Mouse (Mus musculus) hindbrain, postnatal 0 days (tissue): ENCODE data around the gene Ivd. TPM values are rescaled to one million over a fixed set of nuclear protein-coding genes. Genes with fewer than 3 reads are reported as not detected.

Source experiments
- ATAC-seq: fragments of 200-750 bp; cut with Nextera tagmentation; 2 replicates; pipeline ENCODE4 v1.8.0; 2017; ENCODE audit warnings: mild to moderate bottlenecking, moderate TSS enrichment, moderate library complexity
- DNase-seq: peaks from one replicate; pipeline ENCODE4 v3.0.0-alpha.2; 2015; ENCODE audit warnings: low spot score
- H3K27ac ChIP-seq: fragments of 300-500 bp; sonication (generic); 2 replicates; pipeline ENCODE4 v1.5.1; 2014; ENCODE audit warnings: mild to moderate bottlenecking
- H3K27me3 ChIP-seq: fragments of 300-500 bp; sonication (generic); 2 replicates; pipeline ENCODE4 v1.6.1; 2014; ENCODE audit warnings: low read length, mixed read lengths; ENCODE audit not compliant: insufficient read depth
- H3K36me3 ChIP-seq: fragments of 300-500 bp; sonication (generic); 2 replicates; pipeline ENCODE4 v1.6.1; 2014; ENCODE audit warnings: low read length, mixed read lengths; ENCODE audit not compliant: insufficient read depth
- H3K4me1 ChIP-seq: fragments of 300-500 bp; sonication (generic); 2 replicates; pipeline ENCODE4 v1.6.1; 2014; ENCODE audit warnings: antibody characterized with exemption, low read length, mixed read lengths; ENCODE audit not compliant: insufficient read depth
- H3K4me2 ChIP-seq: fragments of 300-500 bp; sonication (generic); 2 replicates; pipeline ENCODE4 v1.6.1; 2014; ENCODE audit warnings: low read depth, mild to moderate bottlenecking, low read length, moderate library complexity, mixed read lengths
- H3K4me3 ChIP-seq: fragments of 300-500 bp; sonication (generic); 2 replicates; pipeline ENCODE4 v1.5.1; 2014; ENCODE audit warnings: low read length
- H3K9ac ChIP-seq: fragments of 300-500 bp; sonication (generic); replicated peaks from 2 replicates; pipeline ENCODE4 v1.6.1; 2014; ENCODE audit warnings: mild to moderate bottlenecking, low read length, moderate library complexity, mixed read lengths
- H3K9me3 ChIP-seq: fragments of 300-500 bp; sonication (generic); 2 replicates; pipeline ENCODE4 v1.6.1; 2016; ENCODE audit warnings: low read length, mixed read lengths
- CTCF ChIP-seq: IDR thresholded peaks from 2 replicates; pipeline ENCODE4 v1.5.1; 2016; ENCODE audit warnings: antibody characterized with exemption, control low read depth, low read depth
- WGBS: fragments of 180-500 bp; shearing (Covaris S2); extraction: QIAGEN DNeasy Blood & Tissue Kit; methylation state at CpG from one replicate; pipeline ENCODE4 v1.1.7; 2014; 5-methylcytosine and 5-hydroxymethylcytosine counted together
- polyA plus RNA-seq: library from polyadenylated mRNA; unstranded; fragments of >200 nt; fragmentation: Nextera tagmentation; extraction: Ambion mirVana; gene quantifications from 2 replicates; pipeline ENCODE4 v1.2.1, GENCODE M21; 2015
- total RNA-seq: library from RNA; depleted of rRNA; stranded (reverse); fragments of >200 nt; gene quantifications from 2 replicates; pipeline ENCODE4 v1.2.3, GENCODE M21; 2014

The Ivd gene
- total and polyA plus RNA-seq, 2 experiments from 2014 or later = 61.7 to 101 TPM

DNA sequence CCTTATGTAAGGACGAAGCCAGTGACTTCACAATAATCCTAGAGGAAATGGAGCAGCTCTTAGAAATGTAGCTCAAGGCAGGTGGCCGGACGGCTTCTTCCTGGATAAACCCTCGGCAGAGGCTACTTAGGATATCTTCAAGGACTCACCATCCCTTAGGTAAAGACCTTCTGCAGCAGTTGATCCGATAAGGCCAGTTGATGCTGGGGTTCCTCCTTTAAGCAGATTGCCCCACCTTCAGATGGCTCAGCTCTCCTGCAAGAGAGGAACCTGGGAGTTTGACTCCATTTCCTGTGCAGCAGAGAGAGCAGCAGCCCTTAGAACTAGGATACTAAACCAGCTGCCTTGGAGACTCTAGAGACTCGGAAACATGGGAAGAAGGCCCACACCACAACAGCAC is 27.7 kb upstream of the Ivd start:
- TF ChIP-seq CTCF = no peak
- 97% methylated on average over 6 of the region's 6 CpGs for WGBS
- no peak for ATAC-seq

DNA sequence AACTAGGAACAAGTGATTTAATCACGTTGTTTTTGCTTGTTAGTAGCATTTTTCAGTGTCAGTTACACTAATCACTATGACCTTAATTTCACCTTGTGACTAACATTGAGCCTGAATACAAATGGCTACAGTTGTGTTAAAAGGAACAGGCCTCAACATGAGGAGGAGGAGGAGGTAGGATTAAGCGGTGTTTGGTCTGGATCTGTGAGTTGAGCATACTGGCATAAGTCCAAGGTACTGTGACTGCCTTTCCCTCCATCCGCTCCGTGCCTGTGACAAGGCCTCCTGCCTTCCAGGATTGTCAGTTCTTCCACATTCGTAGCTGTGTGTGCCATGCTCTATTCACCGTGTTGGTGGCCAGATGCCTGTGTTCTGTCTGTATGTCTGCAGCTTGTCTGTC is 26.6 kb upstream of the Ivd start:
- TF ChIP-seq CTCF = no peak
- H3K36me3 ChIP-seq = no peaks in the 10 kb centered on the region
- WGBS = 70% methylated on average over 6 of the region's 6 CpGs
- H3K4me3 ChIP-seq = no peak overlapping the region
- H3K4me1 ChIP-seq = no peaks in the 10 kb centered on the region
- H3K27me3 ChIP-seq = no peaks in the 10 kb centered on the region
- no peak overlapping the region for H3K4me2 ChIP-seq
- H3K9me3 ChIP-seq = no peaks in the 10 kb centered on the region
- no peak for DNase-seq
- H3K9ac ChIP-seq = no peak overlapping the region
- no peak overlapping the region for H3K27ac ChIP-seq
- ATAC-seq = no peak

More for the DNA sequence above, 27.7 kb upstream of the Ivd start:
- no peak overlapping the region for H3K9ac ChIP-seq
- no peak overlapping the region for H3K27ac ChIP-seq
- no peak for DNase-seq
- no peaks in the 10 kb centered on the region for H3K9me3 ChIP-seq
- H3K4me1 ChIP-seq = no peaks in the 10 kb centered on the region
- H3K4me2 ChIP-seq = no peak overlapping the region
- H3K4me3 ChIP-seq = no peak overlapping the region
- no peaks in the 10 kb centered on the region for H3K27me3 ChIP-seq
- H3K36me3 ChIP-seq = no peaks in the 10 kb centered on the region

DNA sequence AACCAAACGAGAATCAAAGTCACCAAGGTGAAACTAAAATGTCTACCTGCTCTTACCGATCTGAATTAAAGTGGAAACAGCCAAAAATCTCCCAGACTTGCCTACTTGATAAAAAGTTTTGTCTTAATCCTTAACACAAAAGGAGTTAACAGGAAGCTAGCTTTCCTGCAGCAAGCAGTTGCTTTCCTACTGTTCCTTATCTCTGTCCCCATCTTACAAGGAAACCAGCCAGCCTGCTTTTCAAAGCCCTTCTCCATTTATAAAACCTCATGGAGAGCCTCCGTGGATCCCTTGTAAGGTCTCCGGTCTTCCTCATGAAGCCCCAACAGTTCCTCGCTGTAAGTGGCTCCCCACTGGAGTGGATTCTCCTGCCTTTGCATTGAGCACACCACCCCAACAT is 23.4 kb upstream of the Ivd start:
- no peak for ATAC-seq
- H3K9me3 ChIP-seq = no peaks in the 10 kb centered on the region
- no peak overlapping the region for H3K4me3 ChIP-seq
- H3K27me3 ChIP-seq = no peaks in the 10 kb centered on the region
- H3K9ac ChIP-seq = no peak overlapping the region
- no peak overlapping the region for H3K4me2 ChIP-seq
- H3K27ac ChIP-seq = no peak overlapping the region
- 50% methylated on average over 5 of the region's 5 CpGs for WGBS
- H3K36me3 ChIP-seq = no peaks in the 10 kb centered on the region
- H3K4me1 ChIP-seq = no peaks in the 10 kb centered on the region
- TF ChIP-seq CTCF = no peak
- DNase-seq = no peak

DNA sequence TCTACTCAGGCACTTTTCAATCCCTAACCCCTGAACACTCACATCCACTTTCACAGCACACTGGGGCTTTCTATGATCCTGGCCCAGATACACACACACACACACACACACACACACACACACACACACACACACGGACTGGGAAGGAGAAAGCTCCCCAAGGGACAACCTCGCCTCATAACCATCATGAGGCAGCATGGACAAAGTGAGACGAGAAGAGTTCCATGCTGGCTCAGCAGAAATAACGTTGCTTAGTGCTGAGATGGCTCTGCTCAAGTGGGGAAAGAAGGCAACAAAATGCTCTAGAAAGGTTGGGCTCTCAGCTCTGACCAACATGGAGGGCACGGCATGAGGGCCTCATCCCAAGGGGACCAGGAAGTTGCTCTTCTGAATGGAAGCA is 20.6 kb upstream of the Ivd start:
- Histone ChIP-seq H3K4me3 (no peak overlapping the region), H3K27me3 (no peaks in the 10 kb centered on the region), H3K4me2 (no peak overlapping the region), H3K4me1 (no peaks in the 10 kb centered on the region), H3K9ac (no peak overlapping the region), H3K36me3 (no peaks in the 10 kb centered on the region), H3K9me3 (no peaks in the 10 kb centered on the region), H3K27ac (no peak overlapping the region)
- TF ChIP-seq CTCF = no peak
- DNase-seq = no peak
- WGBS = 64% methylated on average over 5 of the region's 5 CpGs
- ATAC-seq = no peak

DNA sequence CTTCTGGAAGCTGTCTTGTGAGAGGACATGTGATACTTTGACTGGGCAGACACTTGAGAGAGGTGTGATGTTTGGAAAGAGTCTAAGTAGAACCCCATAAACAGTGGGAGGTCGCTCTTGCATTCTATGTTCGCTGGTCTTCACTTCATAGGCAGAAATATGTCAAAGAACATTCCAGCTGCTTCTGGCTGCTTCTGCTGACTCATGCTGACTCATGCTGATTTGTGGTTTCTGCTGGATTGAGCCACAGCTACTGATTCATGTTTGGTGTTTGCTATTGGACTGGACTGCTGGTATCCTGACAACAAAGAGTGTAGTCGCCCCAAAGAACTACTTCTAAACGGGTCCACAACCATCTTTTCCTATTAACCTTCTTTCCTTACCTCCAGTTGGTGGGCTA is 20.0 kb upstream of the Ivd start:
- Histone ChIP-seq H3K4me2 (no peak overlapping the region), H3K4me1 (no peaks in the 10 kb centered on the region), H3K27me3 (no peaks in the 10 kb centered on the region), H3K9ac (no peak overlapping the region), H3K36me3 (no peaks in the 10 kb centered on the region), H3K27ac (no peak overlapping the region), H3K4me3 (no peak overlapping the region), H3K9me3 (no peaks in the 10 kb centered on the region)
- DNase-seq (no peak), ATAC-seq (no peak)
- TF ChIP-seq CTCF = no peak
- 88% methylated on average over 4 of the region's 4 CpGs for WGBS

DNA sequence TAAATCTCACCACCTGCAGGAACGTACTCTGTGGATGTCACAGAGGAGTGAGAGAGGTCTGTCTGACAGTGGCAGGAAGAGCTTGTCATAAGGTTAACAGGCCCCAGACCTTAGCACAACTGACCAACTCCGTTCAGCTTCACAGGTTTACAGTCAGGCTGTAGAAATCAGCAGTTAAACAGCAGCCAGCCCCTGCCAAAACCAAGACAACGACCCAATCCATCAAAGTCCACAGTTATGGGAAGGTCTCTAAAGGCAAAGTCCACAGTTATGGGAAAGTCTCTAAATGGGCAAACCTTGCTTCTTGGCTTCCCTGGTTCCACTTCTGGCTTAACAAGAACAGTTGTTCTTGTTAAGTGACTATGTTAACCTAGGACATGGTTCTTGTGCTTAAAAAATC is 17.3 kb upstream of the Ivd start:
- H3K4me3 ChIP-seq = no peak overlapping the region
- TF ChIP-seq CTCF = no peak
- DNase-seq (no peak), ATAC-seq (no peak)
- no peak overlapping the region for H3K4me2 ChIP-seq
- no peak overlapping the region for H3K9ac ChIP-seq
- no peak overlapping the region for H3K27ac ChIP-seq
- H3K9me3 ChIP-seq = no peaks in the 10 kb centered on the region
- WGBS = 86% methylated on average over 3 of the region's 3 CpGs
- no peaks in the 10 kb centered on the region for H3K4me1 ChIP-seq
- no peaks in the 10 kb centered on the region for H3K36me3 ChIP-seq
- no peaks in the 10 kb centered on the region for H3K27me3 ChIP-seq

DNA sequence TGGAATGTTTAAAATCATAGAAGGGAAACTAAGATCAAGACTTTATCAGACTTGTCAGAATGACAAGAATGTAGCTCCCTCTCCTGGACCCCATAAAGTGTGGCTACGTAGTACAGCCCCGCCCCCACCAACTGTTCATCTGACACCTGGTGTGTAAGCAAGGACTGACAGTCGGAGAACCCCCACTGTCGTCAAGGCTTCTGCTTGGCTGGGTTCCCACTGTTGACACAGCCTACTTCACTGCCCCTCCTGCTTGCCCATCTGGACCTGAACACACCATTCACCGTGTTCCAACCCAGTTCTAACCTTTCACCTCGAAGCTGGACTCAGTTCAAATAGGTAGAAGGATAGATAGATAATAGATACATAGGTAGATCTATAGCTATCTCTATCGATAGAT is 15.5 kb upstream of the Ivd start:
- 44% methylated on average over 7 of the region's 7 CpGs for WGBS
- TF ChIP-seq CTCF = no peak

More for the DNA sequence above, 15.5 kb upstream of the Ivd start:
- Histone ChIP-seq H3K4me2 (no peak overlapping the region), H3K36me3 (no peaks in the 10 kb centered on the region), H3K9me3 (no peaks in the 10 kb centered on the region), H3K4me3 (no peak overlapping the region), H3K9ac (no peak overlapping the region), H3K27ac (no peak overlapping the region), H3K27me3 (no peaks in the 10 kb centered on the region), H3K4me1 (no peaks in the 10 kb centered on the region)
- peak; percentile 60 for DNase-seq
- peak; percentile 45; the same call in 1 of the 2 replicates for ATAC-seq
